Mouse (Mus musculus) megakaryocyte, embryonic 14.5 days (primary cell): ENCODE results near the gene Prok2.

Experiments
- FLI1 ChIP-seq: IDR thresholded peaks from 2 replicates; pipeline ENCODE4 v1.6.1; 2012; ENCODE audit warnings: low read length, inconsistent platforms, mixed read lengths
- GATA1 ChIP-seq: IDR thresholded peaks from 3 replicates; pipeline ENCODE4 v1.6.1; 2012; ENCODE audit warnings: mixed read lengths, low read length, inconsistent platforms, borderline replicate concordance

DNA sequence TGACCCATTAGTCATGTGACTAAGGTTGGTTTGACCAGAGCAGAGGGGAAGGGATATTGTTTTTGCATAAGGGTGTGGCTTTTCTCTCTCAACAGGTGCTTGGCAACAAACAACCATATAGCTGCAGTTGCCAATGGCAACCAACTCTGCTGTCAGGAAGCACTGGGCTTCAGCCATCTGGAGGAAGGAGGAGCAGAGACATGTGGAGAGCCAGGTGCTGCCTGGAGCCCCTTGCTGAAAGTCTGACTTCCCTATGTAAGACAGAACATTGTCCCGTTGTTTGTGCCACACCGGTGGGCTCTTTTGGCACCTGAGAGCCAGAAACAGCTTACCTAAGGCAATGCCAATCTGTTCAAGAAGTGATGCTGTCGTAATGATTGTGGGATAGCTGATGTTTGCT is 16.7 kb upstream of the Prok2 start:
- TF ChIP-seq GATA1 (no peak), FLI1 (no peak)
